Mouse (Mus musculus) layer of hippocampus, postnatal 25 days (tissue): ENCODE results near the gene Hand2. TPM values are rescaled to one million over a fixed set of nuclear protein-coding genes. Genes with fewer than 3 reads are reported as not detected.

ENCODE experiments used
- DNase-seq, 2 experiments: peaks; one replicate each; pipeline ENCODE4 v3.0.0; 2022; ENCODE audit warnings: mixed read lengths in 2 of 2, low spot score in 1 of 2; ENCODE audit errors: extremely low spot score in 1 of 2
- total RNA-seq, 2 experiments: library from RNA; stranded (reverse); gene quantifications; 2 replicates each; pipeline ENCODE4 v1.2.3; 2021

Gene Hand2
- total RNA-seq, 2 experiments from 2014 or later: not detected

DNA sequence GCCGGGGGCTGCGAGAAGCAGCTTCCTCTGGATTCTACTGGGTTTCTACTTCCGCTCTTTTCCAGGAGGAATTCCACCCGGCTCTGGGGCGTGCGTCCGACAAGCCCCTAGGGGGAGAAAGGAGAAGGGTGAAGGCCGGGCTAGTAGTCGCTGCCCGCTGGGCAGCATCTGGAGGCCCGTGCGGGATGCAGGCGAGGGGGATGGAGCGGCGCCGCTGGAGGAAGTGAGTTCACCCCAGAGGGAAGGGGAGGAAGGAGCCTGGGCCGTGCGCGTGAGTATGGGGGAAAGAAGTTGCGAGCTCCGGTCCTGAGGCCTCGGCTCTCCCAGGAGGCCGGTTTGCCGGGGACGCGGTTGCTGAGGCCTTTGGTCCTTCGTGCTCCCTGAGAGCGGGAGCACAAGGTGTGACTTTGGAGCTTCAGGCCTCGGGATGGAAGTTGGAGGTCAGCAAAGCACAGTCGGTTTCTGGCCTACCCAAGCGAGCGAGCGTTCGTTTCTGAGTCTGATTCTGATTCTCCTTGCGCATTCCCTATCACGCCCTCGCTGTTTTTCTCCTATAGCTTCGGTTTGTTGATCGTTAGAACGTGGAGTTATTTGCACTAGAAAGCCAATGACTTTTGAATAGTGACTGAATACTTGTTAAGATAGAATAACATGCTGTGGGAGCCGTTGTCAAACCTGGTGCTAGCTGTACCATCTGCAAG lies 20.2 kb downstream of the Hand2 start:
- DNase-seq: no peak

DNA sequence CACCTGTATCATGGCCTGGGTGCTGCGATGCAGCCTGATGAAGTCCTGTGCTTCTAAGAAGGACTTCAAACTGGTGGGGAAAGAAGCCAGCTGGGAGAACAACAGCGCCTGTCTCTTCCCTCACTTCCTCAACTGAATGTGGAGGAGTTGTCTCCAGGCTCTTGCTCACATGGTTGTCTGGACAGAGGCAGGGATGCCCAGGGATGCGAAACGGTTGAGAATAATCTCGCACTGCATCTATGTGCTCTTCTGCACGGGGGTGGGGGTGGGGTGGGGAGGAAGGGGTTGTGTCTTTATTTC lies 20.7 kb downstream of the Hand2 start:
- DNase-seq: no peak

GRCm38 (mm10) chr8:57342386-57343090 lies 21.8 kb downstream of the Hand2 start:
- no peak for DNase-seq

DNA sequence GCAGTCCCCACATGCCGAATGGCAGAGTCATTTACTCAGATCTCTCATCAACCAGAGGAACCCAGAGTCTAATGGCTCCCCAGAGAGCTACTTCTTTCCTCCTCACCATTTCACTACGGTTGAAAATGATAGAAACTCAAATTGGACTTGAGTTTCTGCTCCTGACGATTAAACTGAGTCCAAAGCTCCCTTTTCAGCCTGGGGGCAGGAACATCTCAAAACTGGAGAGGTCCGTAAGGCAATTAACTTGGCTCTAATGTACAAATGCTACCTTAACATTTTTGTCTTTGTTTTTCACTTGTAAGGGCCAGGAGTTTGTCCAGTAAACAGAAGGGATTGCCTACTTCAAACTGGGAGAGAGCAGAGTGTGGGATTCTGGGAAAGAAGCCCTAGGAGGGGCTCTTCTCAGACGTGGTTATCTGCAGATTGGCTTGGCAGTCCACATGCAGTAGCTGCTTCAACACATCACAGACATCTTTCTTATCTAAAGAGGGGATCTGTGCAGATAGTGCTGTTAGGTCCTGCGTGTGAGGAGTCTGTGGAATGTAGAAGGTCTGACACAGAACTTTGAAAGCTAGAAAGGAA lies 23.0 kb downstream of the Hand2 start:
- DNase-seq: no peak

GRCm38 (mm10) chr8:57344956-57345870 lies 24.4 kb downstream of the Hand2 start:
- DNase-seq: no peak

DNA sequence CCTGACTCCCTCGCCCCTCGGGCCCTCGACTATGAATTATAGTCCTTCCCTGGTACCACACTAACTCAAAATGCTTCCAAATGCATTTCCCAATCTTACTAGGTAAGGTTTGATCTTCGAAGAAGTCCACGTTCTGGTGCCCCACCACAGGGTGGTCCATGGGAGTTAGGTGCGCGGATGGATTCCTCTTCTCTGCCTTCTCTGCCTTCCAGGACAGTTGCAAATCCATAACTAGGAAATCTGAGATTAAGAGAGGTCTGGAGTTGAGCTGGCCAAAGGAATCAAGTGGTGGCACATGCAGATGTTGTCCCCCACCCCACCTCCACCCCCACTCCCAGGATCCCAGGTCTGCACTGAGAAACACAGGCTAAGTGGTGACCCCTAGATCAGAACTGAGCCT lies 25.6 kb downstream of the Hand2 start:
- no peak for DNase-seq

DNA sequence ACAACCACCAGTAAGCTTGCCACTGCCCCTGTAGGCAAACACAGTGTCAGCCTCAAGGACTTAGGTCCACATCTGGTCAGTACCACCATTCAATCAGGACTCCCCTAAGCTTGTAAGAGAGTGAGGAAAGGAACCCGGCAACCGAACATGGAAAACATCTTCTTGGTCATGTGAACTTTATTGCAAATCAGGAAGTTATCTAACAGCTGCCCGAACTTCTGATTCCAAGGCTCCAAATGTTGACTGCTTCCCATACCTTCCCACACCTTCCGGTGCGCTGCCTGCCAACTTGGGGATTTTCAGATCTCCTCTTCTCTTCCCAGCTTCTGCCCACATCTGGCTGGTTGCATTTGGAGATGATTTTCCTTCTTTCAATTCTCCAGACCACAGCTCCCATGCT lies 26.4 kb downstream of the Hand2 start:
- no peak for DNase-seq

DNA sequence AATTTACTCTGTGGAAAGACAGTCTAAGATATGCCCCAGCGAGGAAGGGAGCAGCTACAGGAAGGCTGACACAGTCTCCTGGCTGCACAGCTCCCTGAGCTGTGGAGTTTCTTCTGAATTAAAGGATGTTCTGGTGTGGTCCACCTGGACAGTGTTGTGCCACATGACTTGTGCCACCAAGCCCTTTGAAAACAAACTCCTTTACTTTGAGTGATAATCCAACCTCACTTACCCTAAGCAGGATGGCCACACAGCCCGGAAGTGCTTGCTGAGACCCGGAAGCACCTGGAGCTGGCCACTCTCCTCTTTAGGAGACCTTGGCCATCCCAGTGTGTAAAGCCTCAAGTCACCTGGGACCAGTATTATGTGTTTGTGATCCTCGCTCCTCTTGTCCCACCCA lies 27.5 kb downstream of the Hand2 start:
- DNase-seq: no peak

- DNase-seq: no peak
Measured at GRCm38 (mm10) chr8:57348866-57349520, 28.2 kb downstream of the Hand2 start.

DNA sequence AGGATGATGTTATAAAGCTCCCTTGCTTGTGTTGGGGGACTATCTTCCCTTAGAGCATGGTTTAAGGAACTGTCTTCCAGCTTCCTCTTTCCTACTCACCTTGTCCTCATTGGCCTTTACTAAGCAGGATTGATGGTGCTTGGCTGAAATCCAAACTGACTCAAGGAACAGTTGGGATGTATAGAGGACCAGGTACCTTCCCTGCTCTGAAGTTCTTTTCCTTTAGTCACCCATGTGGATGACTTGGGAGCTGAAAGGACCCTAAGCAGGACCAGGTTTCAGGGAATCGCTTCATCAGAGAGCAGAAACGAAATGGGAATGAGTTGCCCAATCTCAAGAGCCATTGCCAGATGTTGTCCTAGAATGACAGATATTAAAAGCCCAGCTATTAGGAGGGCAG lies 31.1 kb downstream of the Hand2 start:
- no peak for DNase-seq

DNA sequence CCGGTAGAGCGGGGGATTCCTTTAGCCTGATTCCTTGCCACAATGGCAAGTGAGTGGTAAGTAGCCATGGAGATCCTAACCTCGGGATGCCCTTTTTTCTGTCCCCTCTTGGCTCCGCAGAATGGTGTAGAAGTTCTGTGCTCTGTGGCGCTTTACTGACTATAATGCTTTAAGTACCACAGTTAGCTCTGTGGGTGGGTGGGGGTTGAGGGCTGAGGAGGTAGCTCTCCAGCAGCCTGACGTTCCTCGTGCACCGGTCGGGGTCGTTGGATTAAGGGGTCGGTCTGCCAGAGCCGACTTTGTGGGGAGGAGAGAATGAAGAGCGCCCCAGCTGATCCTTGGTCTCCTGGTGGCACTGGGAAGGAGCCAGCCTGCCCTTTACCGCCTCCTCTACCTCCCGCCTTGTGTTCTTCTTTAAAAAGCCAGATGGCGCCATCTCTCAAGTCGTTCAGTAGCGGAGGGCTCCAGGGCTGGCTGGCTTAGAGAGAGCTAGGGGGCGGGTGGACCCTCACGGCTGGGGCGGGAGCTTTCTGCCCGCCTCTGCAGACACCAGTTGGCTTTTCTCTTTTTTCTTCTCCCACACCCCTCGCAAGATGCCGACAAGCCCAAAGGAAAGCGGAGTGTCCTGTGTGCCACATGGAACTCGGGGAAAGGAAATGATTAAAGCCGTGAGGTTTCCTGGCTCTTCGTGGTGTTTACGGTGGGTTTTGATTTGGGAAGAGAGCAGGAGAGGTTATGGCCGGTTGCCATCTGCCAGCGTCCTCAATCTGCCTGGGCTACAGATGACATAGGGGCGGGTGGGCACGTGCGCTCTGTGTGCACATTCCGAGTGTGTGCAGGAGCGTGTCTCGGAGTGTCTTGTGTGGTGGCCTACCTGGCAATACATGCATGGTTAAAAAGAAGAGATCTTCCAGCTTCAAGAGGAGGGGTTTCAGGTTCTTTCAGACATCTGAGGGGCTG lies 32.8 kb downstream of the Hand2 start:
- DNase-seq: no peak

GRCm38 (mm10) chr8:57354876-57355275 lies 34.1 kb downstream of the Hand2 start:
- DNase-seq: no peak

DNA sequence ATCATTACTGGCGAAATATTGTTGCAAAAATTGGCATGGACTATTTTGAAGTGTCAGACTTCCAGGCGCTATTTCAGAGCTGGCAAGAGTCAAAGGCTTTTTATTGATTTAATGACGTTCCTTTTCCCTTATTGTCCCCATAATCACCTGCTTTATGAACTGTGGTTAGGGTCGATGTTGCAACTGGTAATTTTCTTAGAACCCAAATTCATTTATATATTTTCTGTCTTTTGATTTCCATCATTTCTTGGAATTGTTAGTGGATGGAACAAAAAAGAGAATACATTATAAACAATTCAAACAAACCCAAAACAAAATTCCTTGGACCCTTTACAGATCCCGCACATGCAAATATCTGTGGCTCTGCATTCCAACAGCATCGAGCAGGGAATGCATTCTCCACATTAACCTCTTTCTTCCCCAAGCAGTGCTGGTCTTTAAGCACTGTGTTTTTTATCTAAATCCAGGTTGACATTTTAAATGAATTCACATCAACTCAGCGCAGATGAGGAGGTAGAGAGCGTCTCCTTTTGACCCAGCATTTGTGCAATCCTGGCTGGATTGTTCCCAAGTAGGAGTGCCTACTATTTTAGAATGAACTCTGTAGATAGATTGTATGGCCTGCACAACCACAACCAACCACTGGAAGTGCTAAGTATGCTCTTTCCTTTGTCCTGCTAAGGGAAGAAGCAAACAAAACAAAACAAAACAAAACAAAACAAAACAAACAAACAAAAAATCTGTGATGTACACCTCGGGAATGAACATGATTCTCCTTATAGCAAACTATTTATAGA lies 35.9 kb downstream of the Hand2 start:
- DNase-seq: no peak

GRCm38 (mm10) chr8:57360493-57360892 lies 39.7 kb downstream of the Hand2 start:
- no peak for DNase-seq

GRCm38 (mm10) chr8:57361003-57361805 lies 40.4 kb downstream of the Hand2 start:
- DNase-seq: no peak

GRCm38 (mm10) chr8:57362881-57363280 lies 42.1 kb downstream of the Hand2 start:
- no peak for DNase-seq

DNA sequence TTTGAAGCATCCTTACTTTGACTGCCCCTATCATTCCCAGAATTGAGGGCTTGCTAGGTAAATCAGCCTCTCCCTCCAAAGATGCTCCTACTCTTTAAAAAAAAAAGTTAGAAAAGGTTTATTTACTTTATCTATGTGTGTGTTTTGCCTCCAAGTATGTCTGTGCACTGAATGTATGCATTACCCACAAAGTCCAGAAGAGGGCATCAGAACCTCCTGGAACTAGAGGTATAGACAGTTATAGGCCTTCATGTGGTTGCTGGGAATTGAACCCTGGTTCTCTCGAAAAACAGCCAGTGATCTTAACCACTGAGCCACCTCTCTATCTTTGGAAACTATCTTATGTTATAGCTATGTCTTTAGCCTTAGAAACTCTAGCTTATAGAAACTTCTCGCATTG lies 53.3 kb downstream of the Hand2 start:
- DNase-seq: no peak
